Mouse (Mus musculus) forebrain, embryonic 12.5 days (tissue): ENCODE results near the gene Fbxo21. TPM values are rescaled to one million over a fixed set of nuclear protein-coding genes. Genes with fewer than 3 reads are reported as not detected.

Experiments used
- ATAC-seq: fragments of 200-750 bp; cut with Nextera tagmentation; 2 replicates; pipeline ENCODE4 v1.8.0; 2017; ENCODE audit warnings: moderate TSS enrichment; ENCODE audit not compliant: low FRiP score
- H3K27ac ChIP-seq: fragments of 300-500 bp; sonication (generic); 2 replicates; pipeline ENCODE4 v1.5.1; 2016; ENCODE audit warnings: mild to moderate bottlenecking
- H3K27me3 ChIP-seq: fragments of 300-500 bp; sonication (generic); 2 replicates; pipeline ENCODE4 v1.6.1; 2016; ENCODE audit warnings: mild to moderate bottlenecking
- H3K36me3 ChIP-seq: fragments of 300-500 bp; sonication (generic); replicated peaks from 2 replicates; pipeline ENCODE4 v1.6.1; 2016; ENCODE audit warnings: mild to moderate bottlenecking
- H3K4me1 ChIP-seq: fragments of 300-500 bp; sonication (generic); 2 replicates; pipeline ENCODE4 v1.6.1; 2016
- H3K4me2 ChIP-seq: fragments of 300-500 bp; sonication (generic); 2 replicates; pipeline ENCODE4 v1.6.1; 2016; ENCODE audit warnings: mild to moderate bottlenecking, moderate library complexity
- H3K4me3 ChIP-seq: fragments of 300-500 bp; sonication (generic); replicated peaks from 2 replicates; pipeline ENCODE4 v1.5.1; 2016; ENCODE audit warnings: mild to moderate bottlenecking
- H3K9ac ChIP-seq: fragments of 300-500 bp; sonication (generic); 2 replicates; pipeline ENCODE4 v1.6.1; 2016; ENCODE audit warnings: mild to moderate bottlenecking
- H3K9me3 ChIP-seq: fragments of 300-500 bp; sonication (generic); 2 replicates; pipeline ENCODE4 v1.6.1; 2016
- WGBS: fragments of 180-500 bp; shearing (Covaris S2); methylation state at CpG from one replicate; pipeline ENCODE4 v1.1.7; 2016; 5-methylcytosine and 5-hydroxymethylcytosine counted together
- polyA plus RNA-seq: library from polyadenylated mRNA; unstranded; fragments of >200 nt; fragmentation: Nextera tagmentation; extraction: Ambion mirVana; gene quantifications from 2 replicates; pipeline ENCODE4 v1.2.1, GENCODE M21; 2016

Fbxo21 gene
- polyA plus RNA-seq, 1 experiment from 2014 or later: 149 TPM

GRCm38 (mm10) chr5:118027698-118028190 is 51.2 kb downstream of the Fbxo21 start, which contains the start of gene Tesc:
Tesc (plus strand) TSS chr5:118027743.
- under 1% methylated on average over 59 of the region's 63 CpGs for WGBS
- Histone ChIP-seq H3K9ac (peak within 1 kb of the TSS; percentile 52), H3K9me3 (no peaks in the 10 kb centered on the region), H3K4me2 (peak within 1 kb of the TSS; percentile 97), H3K4me3 (peak within 1 kb of the TSS; percentile 64), H3K4me1 (peaks cover 50% of the 10 kb centered on the region), H3K36me3 (no peaks in the 10 kb centered on the region), H3K27me3 (peaks cover 65% of the 10 kb centered on the region), H3K27ac (no peak within 1 kb of the TSS)
- ATAC-seq: 0 out of 2 replicates have a peak, but pooled peaks have one; percentile 20

- Histone ChIP-seq H3K4me3 (peak overlapping the region; percentile 64), H3K4me2 (peak overlapping the region; percentile 97), H3K9ac (peak overlapping the region; percentile 52), H3K36me3 (no peaks in the 10 kb centered on the region), H3K27me3 (peaks cover 65% of the 10 kb centered on the region), H3K9me3 (no peaks in the 10 kb centered on the region), H3K4me1 (peaks cover 50% of the 10 kb centered on the region), H3K27ac (no peak overlapping the region)
- ATAC-seq: 0 out of 2 replicates have a peak, but pooled peaks have one; percentile 9
- WGBS: 2% methylated on average over 79 of the region's 79 CpGs
Observed at GRCm38 (mm10) chr5:118028191-118029034, 51.9 kb downstream of the Fbxo21 start.

- Histone ChIP-seq H3K27ac (no peak overlapping the region), H3K4me3 (peak overlapping the region; percentile 64), H3K4me1 (peaks cover 50% of the 10 kb centered on the region), H3K36me3 (no peaks in the 10 kb centered on the region), H3K9me3 (no peaks in the 10 kb centered on the region), H3K9ac (no peak overlapping the region), H3K4me2 (peak overlapping the region; percentile 97), H3K27me3 (peaks cover 65% of the 10 kb centered on the region)
- peak; percentile 21; the same call in 1 of the 2 replicates for ATAC-seq
- WGBS: 6% methylated on average over 12 of the region's 12 CpGs
Observed at GRCm38 (mm10) chr5:118029035-118029408, 52.5 kb downstream of the Fbxo21 start.

- Histone ChIP-seq H3K4me3 (peak overlapping the region; percentile 64), H3K4me2 (peak overlapping the region; percentile 97), H3K9me3 (no peaks in the 10 kb centered on the region), H3K9ac (peak overlapping the region; percentile 36; the same call in 1 of the 2 replicates), H3K27ac (no peak overlapping the region), H3K27me3 (peaks cover 65% of the 10 kb centered on the region), H3K36me3 (no peaks in the 10 kb centered on the region), H3K4me1 (peaks cover 50% of the 10 kb centered on the region)
- ATAC-seq: peak; percentile 50; the same call in 1 of the 2 replicates
- 2% methylated on average over 10 of the region's 10 CpGs for WGBS
Observed at GRCm38 (mm10) chr5:118029420-118029819, 52.9 kb downstream of the Fbxo21 start.

- ATAC-seq: no peak
- Histone ChIP-seq H3K36me3 (no peaks in the 10 kb centered on the region), H3K27me3 (peaks cover 64% of the 10 kb centered on the region), H3K27ac (no peak overlapping the region), H3K4me2 (no peak overlapping the region), H3K4me1 (peaks cover 50% of the 10 kb centered on the region), H3K9ac (no peak overlapping the region), H3K9me3 (0 out of 2 replicates have a peak, but pooled peaks cover 7% of the 10 kb centered on the region), H3K4me3 (no peak overlapping the region)
- 92% methylated on average over 9 of the region's 9 CpGs for WGBS
Observed at GRCm38 (mm10) chr5:118030022-118030675, 53.6 kb downstream of the Fbxo21 start.

- H3K9ac ChIP-seq: no peak overlapping the region
- peaks cover 55% of the 10 kb centered on the region for H3K27me3 ChIP-seq
- H3K27ac ChIP-seq: no peak overlapping the region
- ATAC-seq: no peak
- 0 out of 2 replicates have a peak, but pooled peaks cover 8% of the 10 kb centered on the region for H3K9me3 ChIP-seq
- H3K4me2 ChIP-seq: no peak overlapping the region
- H3K36me3 ChIP-seq: no peaks in the 10 kb centered on the region
- no peak overlapping the region for H3K4me3 ChIP-seq
- 64% methylated on average over 4 of the region's 5 CpGs for WGBS
- peaks cover 46% of the 10 kb centered on the region for H3K4me1 ChIP-seq
Observed at GRCm38 (mm10) chr5:118031059-118031458, 54.5 kb downstream of the Fbxo21 start.

GRCm38 (mm10) chr5:118031508-118031907 is 55.0 kb downstream of the Fbxo21 start:
- Histone ChIP-seq H3K27ac (no peak overlapping the region), H3K36me3 (no peaks in the 10 kb centered on the region), H3K27me3 (peaks cover 51% of the 10 kb centered on the region), H3K9me3 (0 out of 2 replicates have a peak, but pooled peaks cover 8% of the 10 kb centered on the region), H3K4me3 (no peak overlapping the region), H3K4me2 (no peak overlapping the region), H3K4me1 (peaks cover 41% of the 10 kb centered on the region), H3K9ac (no peak overlapping the region)
- WGBS: 31% methylated on average over 4 of the region's 4 CpGs
- ATAC-seq: no peak

- no peak overlapping the region for H3K4me3 ChIP-seq
- H3K4me2 ChIP-seq: no peak overlapping the region
- peaks cover 32% of the 10 kb centered on the region for H3K27me3 ChIP-seq
- WGBS: 56% methylated on average over 4 of the region's 4 CpGs
- H3K4me1 ChIP-seq: peaks cover 37% of the 10 kb centered on the region
- H3K9me3 ChIP-seq: 0 out of 2 replicates have a peak, but pooled peaks cover 8% of the 10 kb centered on the region
- no peak overlapping the region for H3K9ac ChIP-seq
- ATAC-seq: no peak
- H3K27ac ChIP-seq: no peak overlapping the region
- no peaks in the 10 kb centered on the region for H3K36me3 ChIP-seq
Observed at GRCm38 (mm10) chr5:118033328-118033727, 56.8 kb downstream of the Fbxo21 start.

- no peak overlapping the region for H3K4me3 ChIP-seq
- 0 out of 2 replicates have a peak, but pooled peaks cover 8% of the 10 kb centered on the region for H3K9me3 ChIP-seq
- H3K4me1 ChIP-seq: peaks cover 36% of the 10 kb centered on the region
- H3K27ac ChIP-seq: no peak overlapping the region
- no peak overlapping the region for H3K4me2 ChIP-seq
- H3K9ac ChIP-seq: no peak overlapping the region
- H3K27me3 ChIP-seq: peaks cover 28% of the 10 kb centered on the region
- no peaks in the 10 kb centered on the region for H3K36me3 ChIP-seq
- 82% methylated on average over 6 of the region's 6 CpGs for WGBS
- ATAC-seq: no peak
Observed at GRCm38 (mm10) chr5:118033740-118034139, 57.2 kb downstream of the Fbxo21 start.

- Histone ChIP-seq H3K27me3 (peaks cover 23% of the 10 kb centered on the region), H3K4me3 (no peak overlapping the region), H3K4me2 (no peak overlapping the region), H3K36me3 (no peaks in the 10 kb centered on the region), H3K4me1 (peaks cover 36% of the 10 kb centered on the region), H3K9ac (no peak overlapping the region), H3K9me3 (0 out of 2 replicates have a peak, but pooled peaks cover 8% of the 10 kb centered on the region), H3K27ac (no peak overlapping the region)
- ATAC-seq: no peak
- 88% methylated on average over 1 of the region's 1 CpGs for WGBS
Observed at GRCm38 (mm10) chr5:118034632-118035031, 58.1 kb downstream of the Fbxo21 start.

- no peak overlapping the region for H3K4me3 ChIP-seq
- ATAC-seq: no peak
- no peak overlapping the region for H3K27ac ChIP-seq
- no peak overlapping the region for H3K9ac ChIP-seq
- no peaks in the 10 kb centered on the region for H3K36me3 ChIP-seq
- H3K9me3 ChIP-seq: 0 out of 2 replicates have a peak, but pooled peaks cover 8% of the 10 kb centered on the region
- peaks cover 32% of the 10 kb centered on the region for H3K4me1 ChIP-seq
- WGBS: 63% methylated on average over 3 of the region's 3 CpGs
- H3K27me3 ChIP-seq: peaks cover 11% of the 10 kb centered on the region
- no peak overlapping the region for H3K4me2 ChIP-seq
Observed at GRCm38 (mm10) chr5:118035786-118036185, 59.3 kb downstream of the Fbxo21 start.
